Mouse (Mus musculus): ENCODE results near the gene Cacna1e. TPM values are rescaled to one million over a fixed set of nuclear protein-coding genes. Genes with fewer than 3 reads are reported as not detected.

Cacna1e gene
- polyA plus RNA-seq, 2 experiments = 0.02 to 0.03 TPM

DNA sequence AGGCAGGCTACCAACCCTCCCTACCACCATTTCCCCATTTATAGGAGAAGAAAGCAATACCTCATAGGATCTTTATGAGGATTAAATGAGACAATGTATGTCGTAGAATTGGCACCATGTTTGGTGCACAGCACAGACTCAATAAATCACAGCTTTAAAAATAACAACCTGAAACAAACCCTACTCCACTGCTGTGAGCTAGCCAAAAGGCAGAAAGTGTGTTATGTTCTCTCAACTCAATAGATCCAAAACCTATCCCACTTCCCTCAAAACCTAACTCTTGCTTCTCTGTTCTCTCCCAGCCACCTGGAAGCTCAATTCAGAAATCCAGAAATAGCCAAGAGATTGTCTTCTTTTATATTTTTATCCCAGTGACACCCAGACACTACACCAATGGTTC is 331.2 kb downstream of the Cacna1e start:
- Histone ChIP-seq H3K4me2 (ENCODE audit: low read depth) (no peak overlapping the region), H3K36me3 (replicated peaks; ENCODE audit: control insufficient read depth, insufficient read depth, low read depth) (no peaks in the 10 kb centered on the region), H3K4me1 (replicated peaks; ENCODE audit: control insufficient read depth in 2 of 2, insufficient read depth in 2 of 2, low read length in 1 of 2) (no peaks in the 10 kb centered on the region), H3K27me3 (ENCODE audit: control insufficient read depth, insufficient read depth, low read length) (no peaks in the 10 kb centered on the region), H3K27ac (no peak overlapping the region), H3K9ac (replicated peaks) (no peak overlapping the region), H3K9me3 (ENCODE audit: control insufficient read depth, low read length) (no peaks in the 10 kb centered on the region), H3K4me3 (ENCODE audit: insufficient read depth in 1 of 2, low read depth in 2 of 2, low read length in 2 of 2) (no peak overlapping the region)
- ATAC-seq (ENCODE audit: insufficient read depth) (no peak), DNase-seq (ENCODE audit: low read depth in 3 of 3, low spot score in 3 of 3) (no peak)
- TF ChIP-seq CTCF (IDR thresholded peaks at IDR 0.05; ENCODE audit: low read depth) = no peak
- TF ChIP-seq EP300 (IDR thresholded peaks at IDR 0.05; ENCODE audit: low read depth) = no peak
- 32% methylated on average over 1 of the region's 1 CpGs for WGBS (ENCODE audit: insufficient replicate concordance)

DNA sequence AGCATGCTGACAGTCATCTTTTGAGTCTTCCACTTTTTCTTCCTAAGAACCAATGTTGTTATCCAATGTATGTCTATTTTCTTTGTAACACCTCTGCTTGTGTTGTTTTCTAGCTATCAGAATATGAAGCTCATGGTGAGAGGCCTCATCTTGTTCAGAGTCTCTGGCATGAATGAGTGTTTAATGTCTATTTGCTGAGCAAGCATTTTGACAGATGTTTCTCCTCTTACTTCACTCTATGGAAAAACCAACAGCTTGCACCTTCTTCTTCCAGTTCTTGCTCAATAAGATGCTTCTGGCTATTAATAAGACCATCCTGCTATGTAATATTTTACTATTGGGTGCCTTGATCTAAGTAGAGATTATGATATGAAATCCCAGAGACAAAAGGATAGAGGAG is 346.9 kb downstream of the Cacna1e start:
- Histone ChIP-seq H3K9me3 (ENCODE audit: control insufficient read depth, low read length) (no peaks in the 10 kb centered on the region), H3K27ac (no peak overlapping the region), H3K9ac (replicated peaks) (no peak overlapping the region), H3K4me3 (ENCODE audit: insufficient read depth in 1 of 2, low read depth in 2 of 2, low read length in 2 of 2) (no peak overlapping the region), H3K36me3 (replicated peaks; ENCODE audit: control insufficient read depth, insufficient read depth, low read depth) (no peaks in the 10 kb centered on the region), H3K4me1 (replicated peaks; ENCODE audit: control insufficient read depth in 2 of 2, insufficient read depth in 2 of 2, low read length in 1 of 2) (no peaks in the 10 kb centered on the region), H3K27me3 (ENCODE audit: control insufficient read depth, insufficient read depth, low read length) (no peaks in the 10 kb centered on the region), H3K4me2 (ENCODE audit: low read depth) (no peak overlapping the region)
- TF ChIP-seq EP300 (IDR thresholded peaks at IDR 0.05; ENCODE audit: low read depth) = no peak
- no peak for TF ChIP-seq CTCF (IDR thresholded peaks at IDR 0.05; ENCODE audit: low read depth)
- no peak for ATAC-seq (ENCODE audit: insufficient read depth)
- DNase-seq (ENCODE audit: low read depth in 3 of 3, low spot score in 3 of 3) = no peak

DNA sequence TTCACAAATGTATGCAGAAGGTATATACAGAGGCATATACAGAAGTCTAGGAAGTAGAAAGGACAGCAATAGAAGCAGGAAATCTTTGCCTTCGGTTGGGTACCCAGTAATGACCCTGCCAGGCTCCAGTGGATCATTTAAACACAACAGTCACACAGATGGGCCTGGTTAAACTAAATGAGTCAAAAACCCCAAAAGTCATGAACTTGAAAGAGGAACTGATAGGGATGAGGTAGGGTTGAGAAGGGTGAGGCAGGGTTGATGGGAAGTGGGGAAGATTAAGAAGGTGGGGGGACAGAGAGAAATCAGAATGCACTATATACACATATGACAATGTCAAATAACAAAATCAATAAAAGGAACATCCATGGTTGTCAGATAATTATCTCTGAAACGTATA is 347.5 kb downstream of the Cacna1e start:
- H3K4me2 ChIP-seq (ENCODE audit: low read depth) = no peak overlapping the region
- 45% methylated on average over 2 of the region's 2 CpGs for WGBS (ENCODE audit: insufficient replicate concordance)
- H3K9ac ChIP-seq (replicated peaks) = no peak overlapping the region
- no peak overlapping the region for H3K4me3 ChIP-seq (ENCODE audit: insufficient read depth in 1 of 2, low read depth in 2 of 2, low read length in 2 of 2)
- no peak overlapping the region for H3K27ac ChIP-seq
- ATAC-seq (ENCODE audit: insufficient read depth) = no peak
- DNase-seq (ENCODE audit: low read depth in 3 of 3, low spot score in 3 of 3) = no peak
- no peak for TF ChIP-seq EP300 (IDR thresholded peaks at IDR 0.05; ENCODE audit: low read depth)
- TF ChIP-seq CTCF (IDR thresholded peaks at IDR 0.05; ENCODE audit: low read depth) = no peak
- no peaks in the 10 kb centered on the region for H3K9me3 ChIP-seq (ENCODE audit: control insufficient read depth, low read length)
- no peaks in the 10 kb centered on the region for H3K36me3 ChIP-seq (replicated peaks; ENCODE audit: control insufficient read depth, insufficient read depth, low read depth)
- H3K4me1 ChIP-seq (replicated peaks; ENCODE audit: control insufficient read depth in 2 of 2, insufficient read depth in 2 of 2, low read length in 1 of 2) = no peaks in the 10 kb centered on the region
- no peaks in the 10 kb centered on the region for H3K27me3 ChIP-seq (ENCODE audit: control insufficient read depth, insufficient read depth, low read length)

DNA sequence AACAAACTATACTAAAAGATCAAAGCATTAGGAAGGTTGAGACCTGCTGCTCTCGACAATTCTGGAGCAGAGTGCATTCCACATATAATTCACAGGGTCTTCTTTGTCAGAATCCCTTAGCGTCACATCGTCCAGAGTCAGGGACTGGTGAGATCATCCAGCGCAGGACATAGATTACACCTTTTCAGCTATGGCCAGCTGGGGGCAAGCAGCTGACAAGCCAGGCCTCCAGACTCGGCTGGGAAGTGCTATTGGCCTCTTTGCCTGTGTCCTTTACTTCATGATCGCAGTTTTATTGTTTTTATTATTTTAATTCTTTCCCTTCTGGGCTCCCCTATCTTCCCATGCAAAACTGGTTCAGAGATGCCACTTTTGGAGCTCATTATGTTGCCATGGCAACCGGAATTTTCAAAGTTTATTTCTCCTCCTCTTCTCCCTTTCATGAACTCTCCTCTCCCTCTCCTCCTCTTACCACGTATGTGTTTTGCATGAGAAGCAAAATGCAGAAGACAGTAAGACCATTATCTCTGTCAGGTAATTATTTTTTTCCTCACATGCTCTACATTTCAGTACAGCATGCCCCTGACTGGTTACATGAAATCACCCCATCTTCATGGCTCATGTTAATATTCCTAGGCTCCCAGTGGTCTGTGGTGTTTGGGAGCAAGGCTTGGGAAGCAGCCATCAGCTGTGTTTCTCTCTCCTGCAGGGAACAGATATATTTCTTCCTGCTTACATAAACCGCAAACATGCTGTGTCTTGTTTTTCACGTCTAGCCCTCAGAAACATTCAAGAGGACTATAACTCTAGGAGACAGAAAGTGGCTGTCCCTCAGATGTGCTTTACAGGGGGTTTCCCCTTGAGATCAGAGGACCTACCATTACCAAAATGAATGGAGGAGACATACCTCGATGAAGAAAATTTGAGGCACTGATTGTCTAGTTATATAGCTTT is 351.0 kb downstream of the Cacna1e start:
- H3K9ac ChIP-seq (replicated peaks) = no peak overlapping the region
- WGBS (ENCODE audit: insufficient replicate concordance) = 58% methylated on average over 11 of the region's 11 CpGs
- H3K4me2 ChIP-seq (ENCODE audit: low read depth) = no peak overlapping the region
- no peaks in the 10 kb centered on the region for H3K27me3 ChIP-seq (ENCODE audit: control insufficient read depth, insufficient read depth, low read length)
- no peak overlapping the region for H3K27ac ChIP-seq
- no peaks in the 10 kb centered on the region for H3K4me1 ChIP-seq (replicated peaks; ENCODE audit: control insufficient read depth in 2 of 2, insufficient read depth in 2 of 2, low read length in 1 of 2)
- H3K36me3 ChIP-seq (replicated peaks; ENCODE audit: control insufficient read depth, insufficient read depth, low read depth) = no peaks in the 10 kb centered on the region
- H3K4me3 ChIP-seq (ENCODE audit: insufficient read depth in 1 of 2, low read depth in 2 of 2, low read length in 2 of 2) = no peak overlapping the region
- ATAC-seq (ENCODE audit: insufficient read depth) (no peak), DNase-seq (ENCODE audit: low read depth in 3 of 3, low spot score in 3 of 3) (no peak)
- H3K9me3 ChIP-seq (ENCODE audit: control insufficient read depth, low read length) = no peaks in the 10 kb centered on the region
- TF ChIP-seq CTCF (IDR thresholded peaks at IDR 0.05; ENCODE audit: low read depth) = no peak
- TF ChIP-seq EP300 (IDR thresholded peaks at IDR 0.05; ENCODE audit: low read depth) = no peak

DNA sequence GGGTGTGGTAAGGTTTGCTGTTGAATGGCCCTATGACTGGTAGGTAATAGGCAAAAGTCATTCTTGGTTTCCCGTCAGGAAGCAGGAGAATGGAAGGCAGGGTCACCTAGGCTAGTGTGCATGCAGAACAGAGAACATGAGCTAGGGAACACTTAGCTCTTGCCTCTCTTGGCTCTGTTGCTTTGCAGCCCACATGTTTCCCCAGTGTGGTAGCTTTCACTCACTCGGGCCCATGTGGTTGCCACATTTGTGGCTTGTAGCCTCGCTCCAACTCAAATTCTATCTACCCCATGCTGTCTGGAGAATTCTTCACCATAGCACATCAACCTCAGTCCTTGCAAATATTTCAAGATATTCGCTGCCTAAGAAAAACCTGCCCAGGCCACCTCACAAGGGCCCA is 354.6 kb downstream of the Cacna1e start:
- Histone ChIP-seq H3K9ac (replicated peaks) (no peak overlapping the region), H3K4me2 (ENCODE audit: low read depth) (no peak overlapping the region), H3K27me3 (ENCODE audit: control insufficient read depth, insufficient read depth, low read length) (no peaks in the 10 kb centered on the region), H3K4me3 (ENCODE audit: insufficient read depth in 1 of 2, low read depth in 2 of 2, low read length in 2 of 2) (no peak overlapping the region), H3K4me1 (replicated peaks; ENCODE audit: control insufficient read depth in 2 of 2, insufficient read depth in 2 of 2, low read length in 1 of 2) (no peaks in the 10 kb centered on the region), H3K27ac (no peak overlapping the region), H3K36me3 (replicated peaks; ENCODE audit: control insufficient read depth, insufficient read depth, low read depth) (no peaks in the 10 kb centered on the region), H3K9me3 (ENCODE audit: control insufficient read depth, low read length) (no peaks in the 10 kb centered on the region)
- ATAC-seq (ENCODE audit: insufficient read depth) (no peak), DNase-seq (ENCODE audit: low read depth in 3 of 3, low spot score in 3 of 3) (no peak)
- 66% methylated on average over 4 of the region's 4 CpGs for WGBS (ENCODE audit: insufficient replicate concordance)
- TF ChIP-seq CTCF (IDR thresholded peaks at IDR 0.05; ENCODE audit: low read depth) = no peak
- TF ChIP-seq EP300 (IDR thresholded peaks at IDR 0.05; ENCODE audit: low read depth) = no peak

All from liver, embryonic 14.5 days (tissue).